Mouse (Mus musculus): ENCODE results near the gene Prss12. TPM values are rescaled to one million over a fixed set of nuclear protein-coding genes. Genes with fewer than 3 reads are reported as not detected.

Prss12 gene
- total and polyA plus RNA-seq, 2 experiments from 2014 or later = 2.5 to 3.0 TPM

DNA sequence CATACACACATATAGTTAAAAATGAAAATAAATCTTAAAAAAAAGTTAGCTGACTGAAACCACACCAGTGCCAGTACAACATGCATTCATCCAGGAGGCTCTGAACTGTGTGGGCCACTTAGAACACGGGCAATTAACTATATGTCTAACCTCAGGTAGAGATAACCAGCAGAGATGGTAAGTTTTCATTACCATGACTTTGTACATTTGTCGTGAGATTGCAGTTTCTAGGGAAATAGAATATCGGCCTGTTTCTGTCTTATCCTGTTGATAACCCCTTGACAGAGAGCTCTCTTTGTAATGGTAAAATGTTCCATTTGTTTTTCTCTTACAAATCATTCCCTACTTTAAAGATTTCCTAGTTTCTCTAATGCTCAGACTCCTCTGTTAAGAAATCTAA, 103.8 kb downstream of the Prss12 start:
- Histone ChIP-seq H3K9me3 (replicated peaks; ENCODE audit: control insufficient read depth, low read length) (no peaks in the 10 kb centered on the region), H3K9ac (replicated peaks; ENCODE audit: low read depth, low read length) (no peak overlapping the region), H3K27me3 (ENCODE audit: control insufficient read depth, insufficient read depth, low read length) (no peaks in the 10 kb centered on the region), H3K27ac (ENCODE audit: low read depth) (no peak overlapping the region), H3K36me3 (replicated peaks; ENCODE audit: control insufficient read depth, insufficient read depth, low read length) (no peaks in the 10 kb centered on the region), H3K4me1 (ENCODE audit: control insufficient read depth, insufficient read depth) (no peaks in the 10 kb centered on the region), H3K4me3 (ENCODE audit: low read depth, low read length) (no peak overlapping the region), H3K4me2 (ENCODE audit: low read depth, low read length) (no peak overlapping the region)
- DNase-seq (ENCODE audit: low spot score) (no peak), ATAC-seq (ENCODE audit: insufficient read depth, low read depth) (no peak)
- WGBS = 57% methylated on average over 3 of the region's 3 CpGs
- TF ChIP-seq CTCF (IDR thresholded peaks at IDR 0.05; ENCODE audit: low read depth) (no peak), EP300 (IDR thresholded peaks at IDR 0.05; ENCODE audit: low read depth) (no peak)

GRCm38 (mm10) chr3:123553872-123554271, 107.2 kb downstream of the Prss12 start:
- ATAC-seq (ENCODE audit: insufficient read depth, low read depth) = no peak
- H3K4me2 ChIP-seq (ENCODE audit: low read depth, low read length) = no peak overlapping the region
- H3K9ac ChIP-seq (replicated peaks; ENCODE audit: low read depth, low read length) = no peak overlapping the region
- no peaks in the 10 kb centered on the region for H3K27me3 ChIP-seq (ENCODE audit: control insufficient read depth, insufficient read depth, low read length)
- no peak for DNase-seq (ENCODE audit: low spot score)
- no peak for TF ChIP-seq EP300 (IDR thresholded peaks at IDR 0.05; ENCODE audit: low read depth)
- no peak for TF ChIP-seq CTCF (IDR thresholded peaks at IDR 0.05; ENCODE audit: low read depth)
- H3K4me3 ChIP-seq (ENCODE audit: low read depth, low read length) = no peak overlapping the region
- H3K36me3 ChIP-seq (replicated peaks; ENCODE audit: control insufficient read depth, insufficient read depth, low read length) = no peaks in the 10 kb centered on the region
- H3K4me1 ChIP-seq (ENCODE audit: control insufficient read depth, insufficient read depth) = no peaks in the 10 kb centered on the region
- no peak overlapping the region for H3K27ac ChIP-seq (ENCODE audit: low read depth)
- H3K9me3 ChIP-seq (replicated peaks; ENCODE audit: control insufficient read depth, low read length) = no peaks in the 10 kb centered on the region
- 47% methylated on average over 6 of the region's 6 CpGs for WGBS

GRCm38 (mm10) chr3:123555254-123555865, 108.6 kb downstream of the Prss12 start:
- ATAC-seq (ENCODE audit: insufficient read depth, low read depth) = no peak
- DNase-seq (ENCODE audit: low spot score) = no peak
- H3K9ac ChIP-seq (replicated peaks; ENCODE audit: low read depth, low read length) = no peak overlapping the region
- no peak overlapping the region for H3K27ac ChIP-seq (ENCODE audit: low read depth)
- H3K4me2 ChIP-seq (ENCODE audit: low read depth, low read length) = no peak overlapping the region
- H3K4me3 ChIP-seq (ENCODE audit: low read depth, low read length) = no peak overlapping the region
- no peak for TF ChIP-seq CTCF (IDR thresholded peaks at IDR 0.05; ENCODE audit: low read depth)
- no peak for TF ChIP-seq EP300 (IDR thresholded peaks at IDR 0.05; ENCODE audit: low read depth)
- no peaks in the 10 kb centered on the region for H3K27me3 ChIP-seq (ENCODE audit: control insufficient read depth, insufficient read depth, low read length)
- H3K36me3 ChIP-seq (replicated peaks; ENCODE audit: control insufficient read depth, insufficient read depth, low read length) = no peaks in the 10 kb centered on the region
- no peaks in the 10 kb centered on the region for H3K4me1 ChIP-seq (ENCODE audit: control insufficient read depth, insufficient read depth)
- no peaks in the 10 kb centered on the region for H3K9me3 ChIP-seq (replicated peaks; ENCODE audit: control insufficient read depth, low read length)
- 85% methylated on average over 7 of the region's 7 CpGs for WGBS

Other genes with a start within 250 kb of the Prss12 start
- gene Synpo2, start 210.8 kb upstream of the Prss12 start, total RNA-seq (2014; rRNA removed; ENCODE audit: low replicate concordance) = 8.2 and 17.9 TPM in 2 replicates
- 13.0 and 14.7 TPM in 2 replicates for gene Synpo2, start 210.8 kb upstream of the Prss12 start, polyA plus RNA-seq (2015; fragmentation: Nextera tagmentation; extraction: Ambion mirVana)
- gene Sec24d, start 179.5 kb upstream of the Prss12 start, total RNA-seq (2014; rRNA removed; ENCODE audit: low replicate concordance) = 72.0 and 78.6 TPM in 2 replicates
- gene Sec24d, start 179.5 kb upstream of the Prss12 start, polyA plus RNA-seq (2015; fragmentation: Nextera tagmentation; extraction: Ambion mirVana) = 45.4 and 48.8 TPM in 2 replicates
- 4.4 and 4.7 TPM in 2 replicates for gene Mettl14, start 60.8 kb upstream of the Prss12 start, total RNA-seq (2014; rRNA removed; ENCODE audit: low replicate concordance)
- 15.1 and 15.2 TPM in 2 replicates for gene Mettl14, start 60.8 kb upstream of the Prss12 start, polyA plus RNA-seq (2015; fragmentation: Nextera tagmentation; extraction: Ambion mirVana)
- gene Ndst3, start 243.9 kb downstream of the Prss12 start, total RNA-seq (2014; rRNA removed; ENCODE audit: low replicate concordance) = 0.46 and 1.6 TPM in 2 replicates
- gene Ndst3, start 243.9 kb downstream of the Prss12 start, polyA plus RNA-seq (2015; fragmentation: Nextera tagmentation; extraction: Ambion mirVana) = 0.33 and 0.38 TPM in 2 replicates

Measured in heart, postnatal 0 days (tissue).